Mouse (Mus musculus) embryo, embryonic 9.5 days (tissue): ENCODE measurements around the gene Cep170b.

Experiments
- DNase-seq: peaks from one replicate; pipeline ENCODE4 v3.0.0-alpha.2; 2017; ENCODE audit errors: extremely low spot score

The Cep170b gene

DNA sequence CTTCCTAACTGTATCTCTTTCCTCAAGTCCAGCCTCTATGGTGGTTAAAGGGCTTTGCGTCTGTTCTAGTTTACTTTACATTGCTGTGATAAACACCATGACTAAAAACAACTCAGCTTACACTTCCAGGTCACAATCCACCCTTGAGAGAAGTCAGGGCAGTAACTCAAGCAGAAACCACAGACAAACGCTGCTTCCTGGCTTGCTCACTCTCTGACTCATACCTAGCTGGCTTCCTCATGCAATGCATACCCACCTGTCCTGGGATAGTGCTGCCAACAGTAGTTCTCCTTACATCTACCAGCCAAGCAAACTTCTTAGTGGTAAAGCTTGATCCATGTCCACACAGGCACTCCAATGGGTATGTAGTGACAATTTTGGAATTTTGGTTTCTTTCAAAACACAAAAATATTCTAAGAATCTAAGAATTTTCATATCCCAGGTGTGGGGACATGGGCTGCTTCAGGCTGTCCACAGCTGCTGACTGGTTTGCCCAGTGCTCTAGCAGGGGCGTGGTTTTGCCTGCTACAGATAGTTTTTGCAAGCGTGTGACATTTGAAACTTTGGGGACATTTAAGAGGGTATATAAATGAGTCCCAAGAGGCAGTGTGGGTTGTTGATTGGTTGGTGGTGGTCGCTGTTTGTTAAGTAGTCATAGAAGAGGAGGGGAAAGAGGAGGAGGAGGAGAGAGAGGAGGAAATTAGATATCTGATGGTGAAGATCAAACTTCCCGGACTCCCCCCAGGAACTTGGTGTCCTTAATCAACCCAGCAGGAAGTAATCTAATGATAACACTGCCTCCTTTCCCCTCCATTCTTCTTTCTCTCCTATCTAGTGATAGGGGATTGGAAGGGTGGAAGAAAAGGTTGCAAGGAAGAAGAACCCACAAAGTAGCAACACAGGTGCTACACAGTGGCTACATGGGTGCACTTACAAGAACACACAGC, 17.6 kb upstream of the Cep170b start:
- DNase-seq: no peak

DNA sequence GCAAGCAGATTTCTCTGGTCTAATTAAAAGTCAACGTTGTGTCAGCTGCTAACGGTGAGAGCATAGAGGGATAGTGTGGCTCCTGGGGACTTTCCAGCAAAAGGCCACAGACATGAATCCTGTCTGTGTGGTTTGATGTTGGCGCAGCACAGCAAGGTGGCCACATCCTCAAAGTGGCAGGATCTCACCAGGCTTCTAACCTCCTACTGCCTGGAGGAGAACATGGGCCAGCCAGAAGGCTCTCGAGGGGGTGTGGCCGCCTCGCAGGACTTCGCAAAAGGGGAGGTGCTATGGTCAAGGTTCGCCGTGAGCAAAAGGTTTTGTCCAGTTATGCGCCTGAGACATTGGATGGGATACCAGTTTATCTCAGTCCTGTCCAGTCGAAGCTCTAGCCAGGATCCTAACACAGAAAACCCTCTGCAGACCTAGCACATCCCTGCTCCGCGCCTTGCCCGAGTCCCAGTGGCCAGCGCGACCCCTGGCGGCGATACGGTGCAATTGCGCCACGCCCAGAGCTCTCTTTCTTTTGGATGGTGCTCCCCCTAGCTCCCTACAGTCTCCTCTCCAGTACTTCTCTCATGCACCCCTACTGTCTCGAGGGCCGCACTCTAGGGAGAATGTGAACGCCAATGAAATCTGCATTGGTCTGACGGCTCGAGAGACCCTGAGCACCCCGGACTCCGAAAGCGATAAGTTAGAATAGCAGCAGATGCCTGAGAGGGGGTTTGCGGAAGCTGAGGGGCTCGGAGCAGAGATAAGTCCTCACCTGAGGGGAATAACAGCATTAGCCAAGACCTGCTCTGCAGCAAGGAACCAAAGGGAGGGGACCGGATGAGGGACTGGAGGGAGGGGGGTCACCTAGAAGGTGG, 13.3 kb upstream of the Cep170b start:
- peak; percentile 88 for DNase-seq

DNA sequence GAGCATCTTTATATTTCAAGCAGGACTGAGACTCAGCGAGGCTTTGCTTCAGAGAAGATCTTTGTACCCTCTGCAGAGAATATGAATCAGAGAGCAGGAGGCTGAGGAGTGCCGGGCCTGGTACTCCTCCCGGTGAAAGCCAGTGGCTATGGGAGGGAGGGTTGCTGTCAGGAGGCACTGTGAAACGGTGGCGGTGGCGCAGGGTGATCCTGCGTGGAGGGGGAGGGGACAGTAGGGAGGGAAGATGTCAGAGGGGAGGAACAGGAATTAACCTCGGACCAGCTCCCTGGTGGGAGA, 12.7 kb upstream of the Cep170b start:
- DNase-seq: no peak

DNA sequence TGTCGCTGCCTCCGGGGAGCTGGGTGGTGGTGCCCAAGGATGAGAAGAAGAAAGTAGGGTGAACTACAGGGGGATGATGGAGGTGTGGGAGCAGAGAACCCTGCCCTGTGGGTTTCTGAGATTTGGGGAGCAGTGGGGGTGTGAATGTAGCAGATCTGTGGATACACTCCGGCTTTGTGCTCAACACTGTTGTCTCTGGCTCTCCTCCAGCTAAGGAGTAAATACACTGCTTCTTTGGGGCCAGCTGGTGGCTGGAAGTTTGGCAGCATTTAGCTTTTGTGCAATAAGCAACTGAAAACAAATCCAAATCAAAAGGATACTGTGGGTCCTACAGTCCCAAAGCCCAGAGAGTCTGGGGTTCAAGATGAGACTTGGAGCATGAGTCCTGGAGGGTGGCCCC, 6.3 kb upstream of the Cep170b start:
- no peak for DNase-seq

DNA sequence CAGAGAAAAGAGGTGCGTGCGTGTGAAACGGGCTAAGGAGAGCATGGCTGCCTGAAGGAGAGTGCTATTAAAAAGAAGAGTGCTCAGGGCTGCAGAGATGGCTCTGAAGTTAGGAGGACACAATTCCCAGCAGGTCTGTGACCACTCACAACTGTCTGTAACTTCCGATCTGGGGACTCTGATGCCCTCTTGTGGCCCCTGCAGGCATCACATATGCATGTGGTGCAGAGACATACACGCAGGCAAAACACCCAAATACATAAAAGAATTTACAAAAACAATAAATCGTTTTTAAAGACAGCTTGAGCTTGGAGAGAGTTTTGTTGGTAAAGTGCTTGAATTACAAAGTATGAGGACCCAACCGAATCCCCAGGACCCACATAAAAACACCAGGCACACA, 3.1 kb upstream of the Cep170b start:
- DNase-seq: peak; percentile 63

DNA sequence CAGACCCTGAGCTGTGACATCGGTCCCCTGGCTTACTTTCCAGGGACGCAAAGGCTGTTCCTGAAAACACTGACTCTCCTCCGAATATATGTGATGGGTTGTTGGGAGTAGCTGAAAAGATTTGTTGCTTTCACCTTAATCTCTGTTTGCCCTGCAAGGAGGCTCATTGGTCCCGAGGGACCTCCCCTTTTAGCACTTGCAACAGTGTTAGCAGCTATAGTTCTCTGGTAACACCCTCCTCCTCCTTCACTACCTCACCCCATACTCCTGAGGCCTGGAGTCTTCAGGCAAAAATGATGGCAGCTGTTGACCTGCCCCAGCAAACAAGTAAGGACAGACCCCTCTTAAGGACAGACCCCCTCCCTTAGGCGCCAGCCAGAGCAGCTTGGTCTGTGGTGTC, 1.3 kb upstream of the Cep170b start:
- no peak for DNase-seq

DNA sequence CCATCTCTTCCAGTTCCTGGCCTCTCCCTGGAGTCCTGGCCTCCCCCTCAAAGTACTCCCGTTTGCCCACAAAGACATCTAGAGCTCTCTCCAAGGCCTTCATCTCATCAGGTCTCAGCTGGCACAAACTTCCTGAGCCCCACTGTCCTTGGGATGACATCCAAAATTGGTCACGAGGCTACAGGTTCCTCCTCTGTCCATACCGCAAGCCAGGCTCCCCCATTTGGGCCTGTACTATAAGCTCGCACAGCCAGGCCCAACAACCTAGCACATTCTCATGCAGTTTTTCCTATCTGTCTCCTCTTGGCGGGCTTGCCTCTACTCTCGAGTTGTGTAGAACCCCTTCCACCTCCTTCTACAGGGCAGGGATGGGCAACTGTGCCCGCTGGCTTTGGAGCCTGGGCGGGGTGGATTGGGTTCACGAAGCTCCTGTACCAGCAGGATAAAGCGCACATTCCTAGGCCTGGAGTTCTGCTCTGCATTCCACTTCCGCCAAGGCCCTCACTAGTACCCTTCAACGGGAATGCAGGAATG, 702 bp downstream of the Cep170b start:
- DNase-seq: peak; percentile 29

DNA sequence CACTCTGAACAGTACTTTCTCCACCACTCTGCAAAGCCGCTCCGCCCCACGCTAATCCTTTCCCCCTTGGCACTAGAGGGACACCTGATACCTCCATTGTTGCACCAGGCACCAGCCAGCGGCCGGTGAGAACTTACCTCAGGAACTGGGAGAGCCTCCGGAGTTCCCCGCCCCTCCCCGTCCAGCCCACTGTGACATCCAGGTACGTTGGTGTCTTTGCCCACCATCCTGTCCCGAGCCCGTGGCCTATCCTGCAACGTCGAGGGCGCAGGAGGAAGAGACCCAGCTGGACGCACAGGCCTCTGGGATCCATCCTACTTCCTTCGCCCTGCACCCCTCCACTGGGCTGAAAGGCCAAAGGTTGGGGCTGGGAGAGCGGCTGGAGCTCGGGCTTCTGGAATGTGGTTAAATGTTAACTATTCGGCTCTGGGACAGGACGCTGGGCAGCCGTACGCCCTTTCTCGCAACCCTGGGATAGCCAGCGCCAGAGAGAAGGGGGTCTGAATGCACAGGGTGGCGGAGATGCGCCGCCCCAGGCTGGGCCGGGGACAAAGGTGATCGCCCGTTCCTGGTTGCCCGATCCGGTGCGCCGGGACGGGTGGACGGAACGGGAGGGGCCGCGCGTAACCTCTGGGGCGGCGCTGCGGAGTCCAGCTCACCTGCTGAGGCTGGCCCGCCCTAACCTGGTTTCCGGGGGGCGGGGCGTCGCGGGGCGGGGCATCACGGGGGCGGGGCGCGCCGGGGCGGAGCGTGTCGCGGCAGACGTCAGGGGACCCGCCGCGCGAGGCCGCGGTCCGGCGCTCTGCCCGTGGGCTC, 1.4 kb downstream of the Cep170b start:
- DNase-seq: peak; percentile 80

DNA sequence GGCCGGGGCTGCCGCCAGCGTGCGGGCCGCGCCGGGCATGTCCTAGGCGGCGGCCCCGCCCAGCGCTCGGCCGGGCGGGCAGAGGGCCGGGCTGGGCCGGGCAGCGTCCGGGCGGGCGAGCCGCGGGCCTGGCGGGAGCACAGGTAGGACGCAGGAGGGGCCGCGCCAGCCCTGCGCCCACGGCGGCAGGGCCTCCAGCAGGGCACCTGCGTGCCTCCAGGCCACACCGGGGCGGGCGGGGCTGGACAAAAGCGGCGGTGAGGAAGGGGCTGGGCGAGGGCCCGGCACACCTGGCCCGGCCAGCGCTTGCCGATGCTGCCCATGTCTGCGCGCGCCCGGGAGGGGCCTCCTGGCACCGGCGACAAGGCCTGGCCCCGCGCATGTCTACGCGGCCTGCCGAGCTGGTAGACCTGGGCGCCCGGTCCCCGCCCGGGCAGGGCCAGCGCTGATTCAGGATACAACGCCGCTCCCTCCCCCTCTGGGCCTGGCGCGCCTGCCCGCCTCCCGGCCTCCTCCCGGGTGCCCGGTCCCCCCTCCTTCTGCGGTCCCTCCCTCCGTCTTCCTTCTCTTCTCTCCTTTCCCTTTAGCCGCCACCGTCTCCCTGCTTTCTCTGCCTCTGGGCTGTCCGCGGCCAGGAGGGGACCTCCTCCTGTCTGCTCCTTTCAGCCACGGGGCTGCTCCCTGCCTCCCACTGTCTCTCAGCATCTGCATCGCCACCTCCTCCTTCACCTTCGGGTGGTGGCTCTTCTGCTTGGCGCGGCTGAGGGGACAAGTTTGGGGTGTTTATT, 2.2 kb downstream of the Cep170b start:
- peak; percentile 48 for DNase-seq

DNA sequence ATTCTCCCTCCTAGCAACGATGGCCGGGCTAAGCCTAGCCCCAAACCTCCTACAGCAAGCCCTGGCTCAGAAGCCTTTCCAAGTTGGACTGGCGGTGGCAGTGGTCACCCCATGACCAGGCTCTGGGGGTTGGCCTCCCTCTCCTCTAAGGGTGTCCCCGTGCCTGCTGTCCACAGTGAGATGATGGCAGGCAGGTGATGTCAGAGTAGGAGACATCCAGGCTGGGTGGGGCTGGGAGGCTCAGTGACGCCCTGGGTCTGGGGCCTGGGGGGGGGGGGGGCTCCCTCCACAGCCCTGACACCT, 2.7 kb downstream of the Cep170b start:
- no peak for DNase-seq

DNA sequence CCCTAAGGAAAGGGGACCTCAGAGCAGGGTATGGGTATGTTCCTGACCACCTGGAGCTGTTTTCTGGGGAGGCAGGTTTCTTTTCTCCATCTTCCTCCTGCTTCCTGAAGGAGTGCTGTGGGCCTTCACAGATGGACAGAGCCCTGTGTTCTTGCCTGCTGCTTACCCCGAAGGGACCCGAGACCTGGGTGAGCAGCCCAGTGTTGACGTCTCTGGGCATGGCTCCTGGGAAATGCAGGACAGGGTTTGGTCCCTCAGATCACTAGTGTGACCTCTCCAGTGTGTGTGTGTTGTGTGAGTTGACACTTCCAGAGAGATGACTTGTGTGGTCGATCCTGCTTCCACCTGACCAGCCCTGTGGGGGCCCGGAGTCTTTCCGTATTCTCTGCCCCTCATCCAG, 3.2 kb downstream of the Cep170b start:
- no peak for DNase-seq

DNA sequence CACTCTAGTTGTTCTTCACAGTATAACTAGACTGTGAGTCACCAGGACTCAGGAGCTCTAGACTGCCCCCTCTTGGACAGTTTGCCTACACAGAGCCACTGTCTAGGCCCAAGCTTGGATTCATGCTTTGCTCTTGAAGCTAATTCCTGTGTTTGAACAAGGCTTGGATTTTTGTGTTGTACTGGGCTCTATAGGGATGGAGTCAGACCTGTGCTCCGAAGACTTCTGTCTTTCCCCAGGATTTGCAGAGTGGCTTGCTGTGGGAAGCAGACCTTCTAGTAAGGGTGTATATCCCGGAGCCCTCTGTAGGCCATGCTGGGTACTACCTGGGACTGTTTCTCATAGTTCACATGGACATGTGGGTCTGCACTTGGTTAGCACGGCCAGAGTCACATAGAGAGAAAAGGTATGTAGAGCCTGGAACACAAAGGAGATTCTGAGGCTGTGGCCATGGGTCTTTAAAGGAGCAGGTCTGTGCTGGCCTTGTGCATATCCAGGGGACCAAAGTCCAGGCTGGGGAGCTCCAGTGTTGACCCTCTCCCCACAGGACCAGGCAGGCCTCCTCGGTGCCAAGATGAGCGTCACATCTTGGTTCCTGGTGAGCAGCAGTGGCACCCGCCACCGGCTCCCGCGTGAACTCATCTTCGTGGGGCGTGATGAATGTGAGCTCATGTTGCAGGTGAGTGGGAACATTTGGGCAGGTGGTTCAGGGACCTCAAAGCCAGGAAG, 4.0 kb downstream of the Cep170b start:
- peak; percentile 77 for DNase-seq

DNA sequence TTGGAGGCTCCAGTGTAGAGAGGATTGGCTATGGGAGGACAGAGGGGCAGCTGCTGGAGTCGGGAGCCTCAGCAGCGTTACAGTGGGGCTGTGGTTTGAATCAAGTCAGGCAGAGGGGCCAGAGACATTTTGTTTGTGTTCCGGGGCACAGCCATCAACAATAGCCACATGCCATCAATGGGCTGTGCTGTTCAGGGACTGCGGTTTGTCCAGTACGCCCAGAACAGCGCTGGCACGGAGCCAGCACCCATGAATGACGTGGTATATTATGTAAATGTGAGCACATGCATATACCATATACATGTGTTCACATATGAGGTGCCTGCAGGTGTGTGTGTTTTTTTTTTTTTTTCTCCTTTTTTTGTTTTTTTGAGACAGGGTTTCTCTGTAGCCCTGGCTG, 7.5 kb downstream of the Cep170b start:
- DNase-seq: no peak

DNA sequence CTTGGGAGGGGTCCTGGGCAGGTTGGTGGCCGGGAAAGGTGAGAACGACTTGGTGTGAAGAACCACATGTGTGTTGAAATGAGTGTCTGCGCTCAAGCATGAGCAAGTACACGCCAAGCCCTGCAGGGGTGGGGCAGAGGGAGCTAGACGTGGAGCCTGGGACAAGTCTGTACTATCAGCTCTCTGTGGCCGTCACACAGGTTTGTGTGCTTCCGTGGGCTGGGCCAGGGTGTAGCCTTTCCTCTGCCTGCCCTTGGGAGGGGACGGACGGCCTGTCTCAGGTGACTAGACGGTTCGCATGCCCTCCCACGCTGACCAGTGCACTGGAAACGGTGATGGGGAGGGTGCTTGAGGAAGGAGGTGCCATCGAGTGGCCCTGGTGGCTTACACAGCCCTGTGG, 10.6 kb downstream of the Cep170b start:
- no peak for DNase-seq

DNA sequence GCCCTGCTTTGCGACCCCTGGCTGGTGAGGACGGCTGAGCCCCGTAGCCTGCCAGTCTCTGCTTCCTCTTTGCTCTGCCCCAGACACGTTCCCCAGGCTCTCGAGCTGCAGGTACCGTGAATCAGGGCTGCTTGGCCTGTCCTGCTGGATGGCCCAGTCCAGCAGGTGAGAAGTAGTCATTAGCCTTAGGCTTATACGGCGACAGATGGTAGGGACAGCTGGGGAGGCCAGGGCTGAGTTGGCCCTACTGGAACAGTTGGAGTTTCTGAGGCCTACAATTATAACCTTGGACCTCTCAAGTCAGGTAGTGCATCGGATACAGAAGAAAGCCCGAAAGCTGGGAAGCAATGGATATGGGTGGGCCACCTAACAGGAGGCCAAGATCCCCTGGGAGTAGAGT, 12.3 kb downstream of the Cep170b start:
- no peak for DNase-seq

DNA sequence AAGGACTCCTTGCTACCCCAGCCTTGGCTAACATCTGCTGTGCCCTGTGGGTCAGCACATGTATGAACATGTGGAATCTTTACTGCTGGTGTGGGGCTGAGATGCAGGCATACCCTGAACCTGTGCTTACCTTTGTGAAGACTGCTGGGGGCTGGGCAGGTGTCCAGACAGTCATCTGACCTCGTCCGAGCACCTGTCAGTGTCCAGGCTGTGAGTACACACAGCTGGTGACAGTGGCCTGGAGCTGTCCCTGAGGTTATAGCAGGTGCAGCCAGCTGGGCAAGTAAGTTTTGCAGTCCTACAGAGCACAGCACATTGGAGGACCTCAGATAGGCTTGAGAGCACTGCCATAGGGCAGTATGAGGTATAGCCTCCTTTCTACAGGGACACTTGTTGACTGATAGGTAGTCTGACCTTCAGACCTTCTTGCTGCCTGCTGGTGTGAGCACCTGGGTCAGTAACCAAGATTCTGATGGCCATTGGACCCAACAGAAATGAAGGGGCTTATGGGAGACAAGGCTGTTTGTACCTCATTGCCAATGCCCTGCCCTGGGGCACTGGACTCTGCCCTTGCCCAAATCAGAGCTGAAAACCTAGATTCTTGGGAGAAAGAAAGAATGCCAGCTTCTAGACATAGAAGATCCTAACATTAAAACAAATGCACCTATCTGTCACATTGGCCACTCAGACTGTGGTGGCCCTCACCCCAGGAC, 14.0 kb downstream of the Cep170b start:
- no peak for DNase-seq

DNA sequence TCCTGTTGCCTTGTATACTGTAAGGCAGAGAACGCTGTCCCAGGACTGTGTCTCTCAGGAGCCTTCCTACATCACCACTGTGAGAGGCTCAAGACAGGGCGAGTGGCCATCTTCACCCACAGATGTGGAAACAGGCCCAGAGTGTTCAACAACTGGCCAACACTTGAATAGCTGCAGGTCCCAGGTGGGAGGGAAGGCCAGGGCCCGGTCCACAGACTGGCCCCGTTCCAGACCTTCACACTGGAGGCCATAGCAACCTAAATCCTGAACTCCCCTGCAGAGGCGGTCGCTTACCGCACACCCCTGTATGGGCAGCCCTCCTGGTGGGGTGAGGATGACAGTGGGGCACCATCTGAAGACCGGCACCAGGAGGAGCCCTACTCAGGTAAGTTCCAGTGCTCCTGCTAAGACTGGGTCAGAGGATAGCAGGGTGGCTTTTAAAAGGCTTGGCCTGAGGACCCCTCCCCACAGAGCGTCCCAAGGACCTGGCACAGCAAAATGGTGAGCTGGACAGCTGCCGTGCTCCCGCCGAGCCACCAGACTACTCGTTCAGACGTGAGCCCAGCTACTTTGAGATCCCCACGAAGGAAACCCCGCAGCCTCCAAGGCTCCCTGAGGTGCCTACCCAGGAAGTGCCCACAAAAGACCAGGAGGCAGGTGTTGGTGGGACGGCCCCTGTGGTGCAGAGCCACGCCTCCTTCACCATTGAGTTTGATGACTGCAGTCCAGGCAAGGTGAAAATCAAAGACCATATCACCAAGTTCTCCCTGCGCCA, 14.8 kb downstream of the Cep170b start:
- DNase-seq: no peak

DNA sequence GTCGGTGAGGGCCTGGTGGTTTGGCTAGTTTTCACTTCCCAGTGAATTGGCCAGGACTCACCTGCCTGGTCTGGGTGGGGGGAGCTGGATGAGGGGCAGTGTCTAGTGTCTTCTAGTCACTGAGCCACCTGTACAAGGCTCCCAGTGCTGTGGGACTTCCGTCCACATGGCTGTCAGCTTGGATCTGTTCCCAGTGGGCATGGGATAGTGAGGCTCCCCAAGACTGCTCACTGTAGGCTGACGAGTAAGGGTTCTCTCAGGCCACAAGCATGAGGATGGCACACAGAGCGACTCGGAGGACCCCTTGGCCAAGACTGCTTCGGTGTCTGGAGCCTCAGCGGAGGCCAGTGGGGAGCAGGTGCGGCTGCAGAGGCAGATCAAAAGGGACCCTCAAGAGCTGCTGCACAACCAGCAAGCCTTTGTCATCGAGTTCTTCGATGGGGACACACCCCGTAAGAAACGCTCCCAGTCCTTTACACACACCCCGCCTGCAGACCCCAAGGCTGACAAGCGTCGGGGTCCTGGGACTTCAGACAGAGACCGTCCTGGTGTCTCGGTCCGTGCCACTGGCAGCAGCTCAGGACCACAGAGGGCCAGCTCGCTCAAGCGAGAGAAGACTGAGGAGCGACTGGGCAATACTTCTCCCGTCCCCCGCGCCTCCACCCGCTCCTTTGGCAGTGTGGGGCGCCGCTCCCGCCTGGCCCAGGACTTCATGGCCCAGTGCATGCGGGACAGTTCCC, 15.8 kb downstream of the Cep170b start:
- no peak for DNase-seq

DNA sequence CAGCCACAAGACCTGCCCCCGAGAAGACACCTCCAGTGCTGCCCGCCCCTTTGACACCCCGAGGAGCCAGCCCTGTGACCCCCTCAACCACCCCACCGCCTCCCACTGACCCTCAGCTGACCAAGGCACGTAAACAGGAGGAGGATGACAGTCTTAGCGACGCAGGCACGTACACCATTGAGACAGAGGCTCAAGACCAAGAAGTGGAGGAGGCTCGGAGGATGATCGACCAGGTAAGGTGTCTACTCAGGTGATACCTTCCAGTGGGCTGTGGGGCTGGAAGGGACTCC, 16.3 kb downstream of the Cep170b start:
- DNase-seq: no peak
